Mouse (Mus musculus) left cerebral cortex, postnatal 25 days (tissue): ENCODE data around the gene Hmcn1. TPM values are rescaled to one million over a fixed set of nuclear protein-coding genes. Genes with fewer than 3 reads are reported as not detected.

ENCODE experiments used
- DNase-seq, 2 experiments: peaks; one replicate each; pipeline ENCODE4 v3.0.0; 2022; ENCODE audit warnings: low spot score in 2 of 2, mixed read lengths in 1 of 2
- intact Hi-C: fragments of 180-260 bp; cut with DNase I; formaldehyde crosslinking; loops from one replicate; pipeline ENCODE4 v1.15.1; 2025
- total RNA-seq, 2 experiments: library from RNA; stranded (reverse); gene quantifications; 2 replicates each; pipeline ENCODE4 v1.2.3; 2021

The Hmcn1 gene
- total RNA-seq: 1 to 10 TPM; 2.1 to 3.9 TPM

GRCm38 (mm10) chr1:150993162-150994064, at the start of gene Hmcn1:
Hmcn1 (minus strand) TSS chr1:150993435.
- no peak for DNase-seq
- intact Hi-C loops: no loop called here

- intact Hi-C loops: no loop called here
- no peak for DNase-seq
Measured at GRCm38 (mm10) chr1:151040945-151041649, 47.9 kb upstream of the Hmcn1 start.

GRCm38 (mm10) chr1:151040290-151040689, 47.1 kb upstream of the Hmcn1 start:
- intact Hi-C loops: no loop called here

GRCm38 (mm10) chr1:151039189-151039588, 46.0 kb upstream of the Hmcn1 start:
- intact Hi-C loops: loop anchor here (5.0 kb wide), 1 partner anchor 348 kb away; no protein-coding TSS in a partner anchor
- DNase-seq: no peak

More at GRCm38 (mm10) chr1:151040290-151040689, 47.1 kb upstream of the Hmcn1 start:
- DNase-seq: no peak

- intact Hi-C loops: loop anchor here (5.0 kb wide), 1 partner anchor 349 kb away; no protein-coding TSS in a partner anchor
- DNase-seq: no peak
Measured at GRCm38 (mm10) chr1:151038566-151038965, 45.3 kb upstream of the Hmcn1 start.

- DNase-seq: no peak
- intact Hi-C loops: loop anchor here (5.0 kb wide), 1 partner anchor 351 kb away; no protein-coding TSS in a partner anchor
Measured at GRCm38 (mm10) chr1:151036405-151036985, 43.3 kb upstream of the Hmcn1 start.

GRCm38 (mm10) chr1:151035766-151036165, 42.5 kb upstream of the Hmcn1 start:
- intact Hi-C loops: loop anchor here (2.0 to 5.0 kb wide), 2 partner anchors 317 to 352 kb away; no protein-coding TSS in a partner anchor
- no peak for DNase-seq

- DNase-seq: peak; percentile 50 to 60
- intact Hi-C loops: loop anchor here (2.0 to 5.0 kb wide), 2 partner anchors 318 to 352 kb away; no protein-coding TSS in a partner anchor
Measured at GRCm38 (mm10) chr1:151034993-151035592, 41.9 kb upstream of the Hmcn1 start.

- DNase-seq: no peak
- intact Hi-C loops: no loop called here
Measured at GRCm38 (mm10) chr1:151033291-151033690, 40.1 kb upstream of the Hmcn1 start.

- DNase-seq: no peak
- intact Hi-C loops: no loop called here
Measured at GRCm38 (mm10) chr1:151031581-151031980, 38.3 kb upstream of the Hmcn1 start.

GRCm38 (mm10) chr1:151031086-151031485, 37.9 kb upstream of the Hmcn1 start:
- no peak for DNase-seq
- intact Hi-C loops: no loop called here

GRCm38 (mm10) chr1:151025049-151025773, 32.0 kb upstream of the Hmcn1 start:
- intact Hi-C loops: no loop called here
- DNase-seq: no peak

- intact Hi-C loops: no loop called here
- DNase-seq: no peak
Measured at GRCm38 (mm10) chr1:151019273-151019890, 26.1 kb upstream of the Hmcn1 start.

GRCm38 (mm10) chr1:151011056-151011455, 17.8 kb upstream of the Hmcn1 start:
- peak; percentile 36 to 59 for DNase-seq
- intact Hi-C loops: no loop called here

- intact Hi-C loops: loop anchor here (1.0 to 5.0 kb wide), 4 partner anchors 87 to 469 kb away; no protein-coding TSS in a partner anchor
- DNase-seq: peak; percentile 85
Measured at GRCm38 (mm10) chr1:151009115-151009797, 16.0 kb upstream of the Hmcn1 start.

- DNase-seq: no peak
- intact Hi-C loops: loop anchor here (2.0 to 5.0 kb wide), 3 partner anchors 85 to 417 kb away; no protein-coding TSS in a partner anchor
Measured at GRCm38 (mm10) chr1:151007747-151008146, 14.5 kb upstream of the Hmcn1 start.

GRCm38 (mm10) chr1:151004007-151004406, 10.8 kb upstream of the Hmcn1 start:
- intact Hi-C loops: no loop called here
- DNase-seq: no peak
